Mouse (Mus musculus) liver, embryonic 14.5 days (tissue): Measurements from ENCODE around the gene Mafk.

Experiments
- CTCF ChIP-seq: IDR thresholded peaks from 2 replicates; pipeline ENCODE4 v1.5.1; 2016; ENCODE audit warnings: antibody characterized with exemption, low read depth, control low read depth
- EP300 ChIP-seq: IDR thresholded peaks from 2 replicates; pipeline ENCODE4 v1.6.1; 2016; ENCODE audit warnings: antibody characterized with exemption, low read depth

DNA sequence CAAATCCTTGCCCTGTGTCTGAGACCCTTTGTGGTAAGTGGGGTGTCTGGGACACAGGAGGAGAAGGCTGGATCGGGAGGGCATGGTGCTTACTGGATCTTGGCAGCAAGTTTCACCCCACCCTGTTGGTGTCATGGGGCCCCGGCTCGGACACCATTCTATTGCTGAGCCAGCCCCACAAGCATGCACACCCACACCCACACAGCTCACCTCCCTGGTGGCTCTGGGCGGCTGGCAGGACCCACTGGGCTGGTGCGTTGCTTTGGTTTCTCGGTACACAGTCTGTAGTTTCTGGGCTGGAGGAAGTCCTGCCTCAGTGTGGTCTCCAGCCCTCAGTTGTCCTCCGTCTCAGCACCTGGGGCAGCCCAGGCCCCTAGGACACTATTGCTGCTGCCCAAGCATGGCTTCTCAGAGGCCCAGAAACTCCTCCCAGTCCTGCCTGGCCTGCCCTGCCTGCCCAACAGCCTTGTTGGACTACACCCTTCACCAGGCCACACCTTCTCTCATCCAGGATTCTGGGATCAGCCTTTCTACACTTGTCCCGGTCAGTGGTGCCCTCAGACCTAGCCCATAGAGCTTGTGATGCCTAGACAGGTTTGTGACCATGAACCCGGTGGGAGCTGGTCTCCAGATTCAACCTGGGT is 28.3 kb downstream of the Mafk start, which contains the start of gene Tmem184a:
- TF ChIP-seq CTCF (no peak), EP300 (no peak)
